Mouse (Mus musculus): ENCODE measurements at regions not wholly inside any gene's neighbourhood (a gene's known extent, or its start where the extent isn't known, plus 50 kb on each side); places are given as distances from the start of the nearest gene placed in this dataset.
A peak's percentile ranks its signal among the peaks of the same experiment; 100 is the strongest.

- no peaks in the 10 kb centered on the region for H3K27me3 ChIP-seq (ENCODE audit: control insufficient read depth, insufficient read depth, low read length)
- no peak overlapping the region for H3K4me3 ChIP-seq (ENCODE audit: low read depth, low read length)
- H3K4me1 ChIP-seq (replicated peaks; ENCODE audit: control insufficient read depth, insufficient read depth): no peaks in the 10 kb centered on the region
- no peak for ATAC-seq (ENCODE audit: low FRiP score, low TSS enrichment)
- no peak overlapping the region for H3K27ac ChIP-seq (replicated peaks)
- H3K36me3 ChIP-seq (ENCODE audit: control insufficient read depth, insufficient read depth, low read length): no peaks in the 10 kb centered on the region
- no peaks in the 10 kb centered on the region for H3K9me3 ChIP-seq (ENCODE audit: control insufficient read depth, low read length)
- no peak for TF ChIP-seq EP300 (optimal IDR thresholded peaks at IDR 0.05)
- no peak for TF ChIP-seq CTCF (IDR thresholded peaks at IDR 0.05; ENCODE audit: low read depth)
- no peak for DNase-seq (ENCODE audit: low spot score)
- H3K9ac ChIP-seq (ENCODE audit: low read length): no peak overlapping the region
- 84% methylated on average over 2 of the region's 2 CpGs for WGBS
- H3K4me2 ChIP-seq (replicated peaks; ENCODE audit: low read depth): no peak overlapping the region
These were observed 325.5 kb upstream of the Fam241a start for GRCm38 (mm10) chr3:128221625-128222024.

DNA sequence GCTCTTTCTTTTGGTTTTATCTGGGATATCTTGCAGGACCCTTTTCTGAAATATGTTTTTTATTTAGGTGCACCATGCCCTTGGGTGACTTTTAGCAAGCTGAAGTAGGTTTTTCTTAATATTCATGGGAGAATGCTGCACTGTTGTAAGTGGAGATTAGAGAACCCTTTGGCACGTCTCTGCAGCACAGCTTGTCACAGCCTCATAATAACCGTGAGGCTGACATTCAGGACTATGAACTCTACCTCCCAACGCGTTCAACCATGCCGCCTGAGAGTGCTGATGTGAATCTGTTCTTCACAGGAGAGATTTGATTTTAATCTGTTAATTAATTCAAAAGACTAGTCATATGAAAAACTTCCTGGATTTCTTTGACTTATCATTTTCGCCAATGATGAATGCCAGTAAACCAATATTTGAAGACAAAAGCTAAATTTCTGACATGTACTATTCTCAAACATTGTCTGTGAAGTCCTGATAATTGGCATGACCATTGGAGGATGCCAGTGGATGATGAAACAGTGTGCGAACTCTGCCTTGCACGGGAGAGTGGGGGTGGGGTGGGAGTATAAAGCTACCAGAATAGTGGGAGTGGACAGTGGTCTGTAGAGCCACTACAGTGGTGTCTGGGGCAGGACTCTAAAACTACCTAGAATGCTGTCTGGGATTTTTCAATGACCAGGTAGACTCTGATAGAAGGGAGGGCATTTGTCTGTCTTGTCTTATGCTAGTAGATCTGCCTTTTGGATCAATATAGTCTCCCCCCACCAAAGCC is 324.8 kb upstream of the Fam241a start:
- 85% methylated on average over 8 of the region's 8 CpGs for WGBS
- H3K36me3 ChIP-seq (ENCODE audit: control insufficient read depth, insufficient read depth, low read length): no peaks in the 10 kb centered on the region
- no peak for ATAC-seq (ENCODE audit: low FRiP score, low TSS enrichment)

GRCm38 (mm10) chr3:128217765-128218415 is 321.8 kb upstream of the Fam241a start:
- H3K9ac ChIP-seq (ENCODE audit: low read length): no peak overlapping the region
- H3K4me1 ChIP-seq (replicated peaks; ENCODE audit: control insufficient read depth, insufficient read depth): no peaks in the 10 kb centered on the region
- H3K36me3 ChIP-seq (ENCODE audit: control insufficient read depth, insufficient read depth, low read length): no peaks in the 10 kb centered on the region
- DNase-seq (ENCODE audit: low spot score) (no peak), ATAC-seq (ENCODE audit: low FRiP score, low TSS enrichment) (no peak)
- no peak for TF ChIP-seq CTCF (IDR thresholded peaks at IDR 0.05; ENCODE audit: low read depth)
- no peak for TF ChIP-seq EP300 (optimal IDR thresholded peaks at IDR 0.05)
- H3K4me2 ChIP-seq (replicated peaks; ENCODE audit: low read depth): no peak overlapping the region
- H3K9me3 ChIP-seq (ENCODE audit: control insufficient read depth, low read length): no peaks in the 10 kb centered on the region
- WGBS: 71% methylated on average over 5 of the region's 5 CpGs
- no peak overlapping the region for H3K27ac ChIP-seq (replicated peaks)
- H3K27me3 ChIP-seq (ENCODE audit: control insufficient read depth, insufficient read depth, low read length): no peaks in the 10 kb centered on the region
- H3K4me3 ChIP-seq (ENCODE audit: low read depth, low read length): no peak overlapping the region

More for the DNA sequence above, 324.8 kb upstream of the Fam241a start:
- Histone ChIP-seq H3K27me3 (ENCODE audit: control insufficient read depth, insufficient read depth, low read length) (no peaks in the 10 kb centered on the region), H3K4me3 (ENCODE audit: low read depth, low read length) (no peak overlapping the region), H3K4me1 (replicated peaks; ENCODE audit: control insufficient read depth, insufficient read depth) (no peaks in the 10 kb centered on the region), H3K9ac (ENCODE audit: low read length) (no peak overlapping the region), H3K27ac (replicated peaks) (no peak overlapping the region), H3K9me3 (ENCODE audit: control insufficient read depth, low read length) (no peaks in the 10 kb centered on the region), H3K4me2 (replicated peaks; ENCODE audit: low read depth) (no peak overlapping the region)
- TF ChIP-seq EP300 (optimal IDR thresholded peaks at IDR 0.05) (no peak), CTCF (IDR thresholded peaks at IDR 0.05; ENCODE audit: low read depth) (no peak)
- DNase-seq (ENCODE audit: low spot score): no peak

DNA sequence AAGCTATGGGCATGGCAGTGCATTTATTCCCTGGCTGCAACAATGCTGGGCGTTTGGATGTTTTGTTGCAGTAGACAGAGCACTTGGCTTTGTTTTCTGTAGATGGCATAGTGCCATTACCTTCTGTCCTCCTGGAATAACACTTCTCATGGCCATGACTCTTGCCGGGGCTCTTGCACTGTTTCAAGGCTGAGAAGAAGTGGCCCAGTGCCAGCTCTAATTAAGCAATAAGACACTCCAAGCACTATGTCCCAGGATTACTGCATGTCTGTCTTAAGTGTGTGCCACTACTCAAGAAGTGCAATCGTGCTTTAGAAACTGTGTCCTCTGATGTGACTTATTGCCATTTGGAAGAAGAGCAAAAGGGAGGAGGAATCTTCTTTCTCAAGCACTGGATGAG is 316.1 kb upstream of the Fam241a start:
- Histone ChIP-seq H3K4me3 (ENCODE audit: low read depth, low read length) (no peak overlapping the region), H3K4me1 (replicated peaks; ENCODE audit: control insufficient read depth, insufficient read depth) (no peaks in the 10 kb centered on the region), H3K9me3 (ENCODE audit: control insufficient read depth, low read length) (no peaks in the 10 kb centered on the region), H3K27me3 (ENCODE audit: control insufficient read depth, insufficient read depth, low read length) (no peaks in the 10 kb centered on the region), H3K9ac (ENCODE audit: low read length) (no peak overlapping the region), H3K4me2 (replicated peaks; ENCODE audit: low read depth) (no peak overlapping the region), H3K36me3 (ENCODE audit: control insufficient read depth, insufficient read depth, low read length) (no peaks in the 10 kb centered on the region), H3K27ac (replicated peaks) (no peak overlapping the region)
- ATAC-seq (ENCODE audit: low FRiP score, low TSS enrichment) (no peak), DNase-seq (ENCODE audit: low spot score) (no peak)
- TF ChIP-seq CTCF (IDR thresholded peaks at IDR 0.05; ENCODE audit: low read depth): no peak
- no peak for TF ChIP-seq EP300 (optimal IDR thresholded peaks at IDR 0.05)
- 47% methylated on average over 3 of the region's 3 CpGs for WGBS

GRCm38 (mm10) chr3:128210591-128210990 is 314.5 kb upstream of the Fam241a start:
- H3K27ac ChIP-seq (replicated peaks): no peak overlapping the region
- no peak overlapping the region for H3K4me2 ChIP-seq (replicated peaks; ENCODE audit: low read depth)
- no peaks in the 10 kb centered on the region for H3K4me1 ChIP-seq (replicated peaks; ENCODE audit: control insufficient read depth, insufficient read depth)
- H3K9ac ChIP-seq (ENCODE audit: low read length): no peak overlapping the region
- ATAC-seq (ENCODE audit: low FRiP score, low TSS enrichment) (no peak), DNase-seq (ENCODE audit: low spot score) (no peak)
- no peak overlapping the region for H3K4me3 ChIP-seq (ENCODE audit: low read depth, low read length)
- TF ChIP-seq EP300 (optimal IDR thresholded peaks at IDR 0.05) (no peak), CTCF (IDR thresholded peaks at IDR 0.05; ENCODE audit: low read depth) (no peak)
- H3K36me3 ChIP-seq (ENCODE audit: control insufficient read depth, insufficient read depth, low read length): no peaks in the 10 kb centered on the region
- no peaks in the 10 kb centered on the region for H3K27me3 ChIP-seq (ENCODE audit: control insufficient read depth, insufficient read depth, low read length)
- 59% methylated on average over 1 of the region's 1 CpGs for WGBS
- no peaks in the 10 kb centered on the region for H3K9me3 ChIP-seq (ENCODE audit: control insufficient read depth, low read length)

- TF ChIP-seq CTCF (IDR thresholded peaks at IDR 0.05; ENCODE audit: low read depth) (peak; percentile 23; the same call in 1 of the 2 replicates), EP300 (optimal IDR thresholded peaks at IDR 0.05) (no peak)
- H3K27ac ChIP-seq (replicated peaks): no peak overlapping the region
- WGBS: 70% methylated on average over 3 of the region's 3 CpGs
These were observed 310.8 kb upstream of the Fam241a start for GRCm38 (mm10) chr3:128206948-128207347.

More at GRCm38 (mm10) chr3:128206948-128207347, 310.8 kb upstream of the Fam241a start:
- Histone ChIP-seq H3K9me3 (ENCODE audit: control insufficient read depth, low read length) (no peaks in the 10 kb centered on the region), H3K4me1 (replicated peaks; ENCODE audit: control insufficient read depth, insufficient read depth) (no peaks in the 10 kb centered on the region), H3K27me3 (ENCODE audit: control insufficient read depth, insufficient read depth, low read length) (no peaks in the 10 kb centered on the region), H3K36me3 (ENCODE audit: control insufficient read depth, insufficient read depth, low read length) (no peaks in the 10 kb centered on the region), H3K4me2 (replicated peaks; ENCODE audit: low read depth) (no peak overlapping the region), H3K9ac (ENCODE audit: low read length) (no peak overlapping the region), H3K4me3 (ENCODE audit: low read depth, low read length) (no peak overlapping the region)
- ATAC-seq (ENCODE audit: low FRiP score, low TSS enrichment) (no peak), DNase-seq (ENCODE audit: low spot score) (no peak)

Measured in stomach, postnatal 0 days (tissue).